ENCODE assay signal across 9 mouse cellular contexts in genomic region chr13:28883398-28883797, GRCm38 (mm10).
DNase-seq lines count a peak whose midpoint lies in the region; ATAC-seq and TF ChIP-seq lines count a peak whose summit lies in the region.
"Had no signal": no experiment of that assay in that cellular context is flagged by ENCODE, and none has a peak within 500 bp of the region (broad histone marks: within the 10 kb centered on the region; RNA-seq: fewer than 3 reads in every experiment).

No protein-coding gene starts in this region.

- H3K27ac ChIP-seq in liver, postnatal 0 days (ENCODE audit: low read depth) = no peak overlapping the region
- no peak overlapping the region for H3K27ac ChIP-seq in liver, embryonic 12.5 days
- H3K27ac ChIP-seq in forebrain, embryonic 11.5 days (ENCODE audit: low read depth, low read length) = no peak overlapping the region
- H3K27ac ChIP-seq in intestine, embryonic 14.5 days (ENCODE audit: low read depth) = no peak overlapping the region
- H3K27ac ChIP-seq in neural tube, embryonic 13.5 days (replicated peaks) = no peak overlapping the region
- H3K27ac ChIP-seq: liver, embryonic 15.5 days had no signal

- no peaks in the 10 kb centered on the region for H3K36me3 ChIP-seq in liver, postnatal 0 days (replicated peaks; ENCODE audit: insufficient read depth, low read length)
- no peaks in the 10 kb centered on the region for H3K36me3 ChIP-seq in liver, embryonic 12.5 days
- no peaks in the 10 kb centered on the region for H3K36me3 ChIP-seq in forebrain, embryonic 11.5 days (ENCODE audit: control insufficient read depth, insufficient read depth, low read length)
- no peaks in the 10 kb centered on the region for H3K36me3 ChIP-seq in intestine, embryonic 14.5 days (ENCODE audit: control insufficient read depth, insufficient read depth, low read length)
- no peaks in the 10 kb centered on the region for H3K36me3 ChIP-seq in neural tube, embryonic 13.5 days
- H3K36me3 ChIP-seq: liver, embryonic 15.5 days had no signal

- no peaks in the 10 kb centered on the region for H3K9me3 ChIP-seq in liver, postnatal 0 days (ENCODE audit: low read length)
- no peaks in the 10 kb centered on the region for H3K9me3 ChIP-seq in liver, embryonic 12.5 days (replicated peaks)
- no peaks in the 10 kb centered on the region for H3K9me3 ChIP-seq in forebrain, embryonic 11.5 days (ENCODE audit: control insufficient read depth, low read length)
- H3K9me3 ChIP-seq in intestine, embryonic 14.5 days (ENCODE audit: control insufficient read depth, low read length) = no peaks in the 10 kb centered on the region
- no peaks in the 10 kb centered on the region for H3K9me3 ChIP-seq in neural tube, embryonic 13.5 days
- H3K9me3 ChIP-seq: liver, embryonic 15.5 days had no signal

- no peak for ATAC-seq in liver, postnatal 0 days
- ATAC-seq in liver, embryonic 12.5 days = no peak
- ATAC-seq in forebrain, embryonic 11.5 days (replicated peaks; ENCODE audit: low FRiP score) = no peak
- ATAC-seq in intestine, embryonic 14.5 days (replicated peaks; ENCODE audit: low FRiP score, low TSS enrichment, low read depth) = no peak
- no peak for ATAC-seq in neural tube, embryonic 13.5 days (ENCODE audit: low read depth)

- no peaks in the 10 kb centered on the region for H3K4me1 ChIP-seq in liver, postnatal 0 days (ENCODE audit: insufficient read depth)
- H3K4me1 ChIP-seq in liver, embryonic 12.5 days = no peaks in the 10 kb centered on the region
- no peaks in the 10 kb centered on the region; the same call in 1 of the 2 replicates for H3K4me1 ChIP-seq in forebrain, embryonic 11.5 days (replicated peaks; ENCODE audit: control insufficient read depth, insufficient read depth, low read length)
- peaks cover 15% of the 10 kb centered on the region for H3K4me1 ChIP-seq in intestine, embryonic 14.5 days (replicated peaks; ENCODE audit: control insufficient read depth, insufficient read depth, low read length)
- H3K4me1 ChIP-seq in neural tube, embryonic 13.5 days (replicated peaks) = peaks cover 81% of the 10 kb centered on the region
- H3K4me1 ChIP-seq: liver, embryonic 15.5 days had no signal

- WGBS in liver, postnatal 0 days (ENCODE audit: insufficient replicate concordance) = 40% methylated on average over 8 of the region's 8 CpGs
- 45% methylated on average over 8 of the region's 8 CpGs for WGBS in liver, embryonic 12.5 days (ENCODE audit: insufficient replicate concordance)
- 32% methylated on average over 8 of the region's 8 CpGs for WGBS in forebrain, embryonic 11.5 days
- 29% methylated on average over 8 of the region's 8 CpGs for WGBS in intestine, embryonic 14.5 days
- 28% methylated on average over 8 of the region's 8 CpGs for WGBS in neural tube, embryonic 13.5 days

- DNase-seq in liver, postnatal 0 days = no peak
- no peak for DNase-seq in forebrain, embryonic 11.5 days (ENCODE audit: low spot score)
- DNase-seq in intestine, embryonic 14.5 days (ENCODE audit: low spot score) = no peak
- no peak for DNase-seq in layer of hippocampus, postnatal 25 days (ENCODE audit: extremely low spot score in 1 of 2, low spot score in 1 of 2)
- no peak for DNase-seq in cerebellum, postnatal 25 days
- DNase-seq in cerebellum, postnatal 14 days = no peak

- H3K9ac ChIP-seq in liver, postnatal 0 days (replicated peaks) = no peak overlapping the region
- no peak overlapping the region for H3K9ac ChIP-seq in liver, embryonic 12.5 days
- no peak overlapping the region for H3K9ac ChIP-seq in forebrain, embryonic 11.5 days (ENCODE audit: low read length)
- H3K9ac ChIP-seq in intestine, embryonic 14.5 days (ENCODE audit: low read length) = no peak overlapping the region
- H3K9ac ChIP-seq in neural tube, embryonic 13.5 days = peak overlapping the region; percentile 80
- H3K9ac ChIP-seq: liver, embryonic 15.5 days had no signal

- TF ChIP-seq CTCF in liver, postnatal 0 days (IDR thresholded peaks at IDR 0.05; ENCODE audit: low read depth) = no peak

- peak overlapping the region; percentile 68 for H3K4me2 ChIP-seq in liver, postnatal 0 days (ENCODE audit: low read depth, low read length)
- H3K4me2 ChIP-seq in liver, embryonic 12.5 days = no peak overlapping the region
- peak overlapping the region; percentile 53 for H3K4me2 ChIP-seq in forebrain, embryonic 11.5 days (ENCODE audit: low read depth, low read length, severe bottlenecking)
- H3K4me2 ChIP-seq in intestine, embryonic 14.5 days (ENCODE audit: low read length) = peak overlapping the region; percentile 78
- H3K4me2 ChIP-seq in neural tube, embryonic 13.5 days = peak overlapping the region; percentile 83

- H3K4me3 ChIP-seq in liver, postnatal 0 days (ENCODE audit: low read depth, low read length) = peak overlapping the region; percentile 45; the same call in 1 of the 2 replicates
- no peak overlapping the region for H3K4me3 ChIP-seq in liver, embryonic 12.5 days
- peak overlapping the region; percentile 60 for H3K4me3 ChIP-seq in forebrain, embryonic 11.5 days (ENCODE audit: low read depth, low read length)
- H3K4me3 ChIP-seq in intestine, embryonic 14.5 days (ENCODE audit: low read depth, low read length) = peak overlapping the region; percentile 59
- peak overlapping the region; percentile 60 for H3K4me3 ChIP-seq in neural tube, embryonic 13.5 days

- H3K27me3 ChIP-seq in liver, postnatal 0 days (ENCODE audit: insufficient read depth, low read length) = peaks cover 57% of the 10 kb centered on the region
- H3K27me3 ChIP-seq in liver, embryonic 12.5 days (replicated peaks) = peaks cover 67% of the 10 kb centered on the region
- peaks cover 9% of the 10 kb centered on the region for H3K27me3 ChIP-seq in forebrain, embryonic 11.5 days (ENCODE audit: control insufficient read depth, insufficient read depth, low read length)
- H3K27me3 ChIP-seq in intestine, embryonic 14.5 days (replicated peaks; ENCODE audit: control insufficient read depth, insufficient read depth, low read length) = peaks cover 24% of the 10 kb centered on the region
- peaks cover 18% of the 10 kb centered on the region for H3K27me3 ChIP-seq in neural tube, embryonic 13.5 days

- TF ChIP-seq EP300 in liver, postnatal 0 days (IDR thresholded peaks at IDR 0.05; ENCODE audit: low read depth) = no peak
